Mouse (Mus musculus): ENCODE results near the gene Prpf39. TPM values are rescaled to one million over a fixed set of nuclear protein-coding genes. Genes with fewer than 3 reads are reported as not detected.

The Prpf39 gene
- polyA plus RNA-seq (2015; fragmentation: Nextera tagmentation; extraction: Ambion mirVana): 34.4 and 37.2 TPM in 2 replicates

DNA sequence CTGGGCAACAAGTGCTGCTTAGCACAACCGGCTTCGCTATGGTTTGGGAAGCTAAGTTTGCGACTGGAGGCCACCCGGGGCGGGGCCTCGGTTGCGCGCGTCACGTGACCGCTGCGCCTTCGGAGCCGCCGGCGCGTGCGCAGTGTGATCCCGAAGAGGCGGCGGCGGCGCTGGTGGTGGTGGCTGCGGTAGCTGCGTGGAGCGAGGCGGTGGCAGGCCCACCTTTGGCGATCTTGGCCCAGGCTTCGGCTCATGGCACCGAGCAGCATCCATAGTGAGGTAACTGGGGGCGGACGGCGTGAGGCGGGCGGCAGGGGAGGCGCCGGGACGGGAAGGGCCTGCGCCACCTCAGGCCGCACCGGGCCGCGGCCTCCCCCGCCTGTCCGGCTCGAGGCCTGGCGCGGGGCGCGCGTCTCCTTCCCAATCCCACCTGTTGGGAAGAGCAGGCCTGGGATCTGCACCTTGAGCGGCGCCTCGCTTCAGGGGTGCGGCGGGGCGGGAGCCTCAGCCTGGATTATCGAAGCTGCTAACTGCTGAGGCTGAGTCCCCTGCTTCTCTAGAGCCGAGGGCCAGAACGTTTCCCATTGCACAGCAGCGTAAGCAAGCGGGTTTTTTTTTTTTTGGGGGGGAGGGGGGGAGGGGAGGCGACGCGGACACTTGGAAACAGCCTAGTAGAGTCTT is at the start of gene Prpf39:
Gene Prpf39 (plus strand): TSS at position 144 of the 681 bp plus-strand sequence.
- Histone ChIP-seq H3K9me3 (replicated peaks; ENCODE audit: low read length) (no peaks in the 10 kb centered on the region), H3K4me3 (replicated peaks; ENCODE audit: low read depth, low read length) (peak within 1 kb of the TSS; percentile 78), H3K9ac (ENCODE audit: low read depth, low read length) (peak within 1 kb of the TSS; percentile 91), H3K4me1 (replicated peaks; ENCODE audit: insufficient read depth, low read length) (0 out of 2 replicates have a peak, but pooled peaks cover 8% of the 10 kb centered on the region), H3K36me3 (ENCODE audit: insufficient read depth, low read length) (no peaks in the 10 kb centered on the region), H3K4me2 (ENCODE audit: low read length) (peak within 1 kb of the TSS; percentile 73), H3K27me3 (ENCODE audit: insufficient read depth, low read length) (no peaks in the 10 kb centered on the region), H3K27ac (peak within 1 kb of the TSS; percentile 83)
- peak; percentile 94 for DNase-seq (ENCODE audit: low spot score)
- peak; percentile 93 for ATAC-seq (replicated peaks; ENCODE audit: low FRiP score, low read depth)
- WGBS: under 1% methylated on average over 65 of the region's 65 CpGs
- TF ChIP-seq CTCF (IDR thresholded peaks at IDR 0.05; ENCODE audit: low read depth): no peak

- no peak overlapping the region for H3K27ac ChIP-seq
- TF ChIP-seq CTCF (IDR thresholded peaks at IDR 0.05; ENCODE audit: low read depth): no peak
- H3K27me3 ChIP-seq (ENCODE audit: insufficient read depth, low read length): no peaks in the 10 kb centered on the region
- H3K9ac ChIP-seq (ENCODE audit: low read depth, low read length): no peak overlapping the region
- H3K4me1 ChIP-seq (replicated peaks; ENCODE audit: insufficient read depth, low read length): no peaks in the 10 kb centered on the region
- no peaks in the 10 kb centered on the region for H3K9me3 ChIP-seq (replicated peaks; ENCODE audit: low read length)
- H3K36me3 ChIP-seq (ENCODE audit: insufficient read depth, low read length): peaks cover 49% of the 10 kb centered on the region; the same call in 1 of the 2 replicates
- 89% methylated on average over 3 of the region's 3 CpGs for WGBS
- no peak overlapping the region for H3K4me3 ChIP-seq (replicated peaks; ENCODE audit: low read depth, low read length)
- no peak overlapping the region for H3K4me2 ChIP-seq (ENCODE audit: low read length)
- ATAC-seq (replicated peaks; ENCODE audit: low FRiP score, low read depth): no peak
- no peak for DNase-seq (ENCODE audit: low spot score)
Measured at GRCm38 (mm10) chr12:65007725-65008124, 28.4 kb upstream of the Prpf39 start.

- no peak for ATAC-seq (replicated peaks; ENCODE audit: low FRiP score, low read depth)
- DNase-seq (ENCODE audit: low spot score): no peak
- no peak for TF ChIP-seq CTCF (IDR thresholded peaks at IDR 0.05; ENCODE audit: low read depth)
- H3K27me3 ChIP-seq (ENCODE audit: insufficient read depth, low read length): no peaks in the 10 kb centered on the region
- no peak overlapping the region for H3K4me2 ChIP-seq (ENCODE audit: low read length)
- H3K9ac ChIP-seq (ENCODE audit: low read depth, low read length): no peak overlapping the region
- no peak overlapping the region for H3K27ac ChIP-seq
- no peaks in the 10 kb centered on the region for H3K4me1 ChIP-seq (replicated peaks; ENCODE audit: insufficient read depth, low read length)
- H3K36me3 ChIP-seq (ENCODE audit: insufficient read depth, low read length): no peaks in the 10 kb centered on the region
- no peaks in the 10 kb centered on the region for H3K9me3 ChIP-seq (replicated peaks; ENCODE audit: low read length)
- 95% methylated on average over 6 of the region's 6 CpGs for WGBS
- H3K4me3 ChIP-seq (replicated peaks; ENCODE audit: low read depth, low read length): no peak overlapping the region
Measured at GRCm38 (mm10) chr12:65022842-65023241, 13.3 kb upstream of the Prpf39 start.

DNA sequence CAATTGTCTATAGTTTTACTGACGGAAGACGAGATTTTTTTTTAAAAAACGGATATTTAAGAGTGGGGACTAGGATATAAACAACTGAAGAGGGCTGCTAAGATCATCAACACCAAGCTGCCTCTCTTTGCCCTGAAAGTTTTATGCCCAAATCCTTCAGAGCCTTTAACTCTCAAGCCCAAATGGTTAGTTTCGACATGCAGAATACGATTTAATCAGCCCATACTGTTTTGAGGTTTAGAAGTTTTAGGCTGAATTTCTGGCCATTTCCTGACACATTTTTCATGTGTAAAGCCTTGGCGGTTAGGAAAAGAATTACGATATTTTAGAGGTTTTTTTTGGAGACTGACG is 319 bp upstream of the Prpf39 start:
- Histone ChIP-seq H3K36me3 (ENCODE audit: insufficient read depth, low read length) (no peaks in the 10 kb centered on the region), H3K27me3 (ENCODE audit: insufficient read depth, low read length) (no peaks in the 10 kb centered on the region), H3K9me3 (replicated peaks; ENCODE audit: low read length) (no peaks in the 10 kb centered on the region), H3K4me1 (replicated peaks; ENCODE audit: insufficient read depth, low read length) (0 out of 2 replicates have a peak, but pooled peaks cover 8% of the 10 kb centered on the region), H3K27ac (no peak overlapping the region), H3K4me3 (replicated peaks; ENCODE audit: low read depth, low read length) (peak overlapping the region; percentile 78), H3K9ac (ENCODE audit: low read depth, low read length) (peak overlapping the region; percentile 91; the same call in 1 of the 2 replicates), H3K4me2 (ENCODE audit: low read length) (peak overlapping the region; percentile 73)
- TF ChIP-seq CTCF (IDR thresholded peaks at IDR 0.05; ENCODE audit: low read depth): no peak
- DNase-seq (ENCODE audit: low spot score) (no peak), ATAC-seq (replicated peaks; ENCODE audit: low FRiP score, low read depth) (no peak)
- WGBS: 49% methylated on average over 8 of the region's 8 CpGs

DNA sequence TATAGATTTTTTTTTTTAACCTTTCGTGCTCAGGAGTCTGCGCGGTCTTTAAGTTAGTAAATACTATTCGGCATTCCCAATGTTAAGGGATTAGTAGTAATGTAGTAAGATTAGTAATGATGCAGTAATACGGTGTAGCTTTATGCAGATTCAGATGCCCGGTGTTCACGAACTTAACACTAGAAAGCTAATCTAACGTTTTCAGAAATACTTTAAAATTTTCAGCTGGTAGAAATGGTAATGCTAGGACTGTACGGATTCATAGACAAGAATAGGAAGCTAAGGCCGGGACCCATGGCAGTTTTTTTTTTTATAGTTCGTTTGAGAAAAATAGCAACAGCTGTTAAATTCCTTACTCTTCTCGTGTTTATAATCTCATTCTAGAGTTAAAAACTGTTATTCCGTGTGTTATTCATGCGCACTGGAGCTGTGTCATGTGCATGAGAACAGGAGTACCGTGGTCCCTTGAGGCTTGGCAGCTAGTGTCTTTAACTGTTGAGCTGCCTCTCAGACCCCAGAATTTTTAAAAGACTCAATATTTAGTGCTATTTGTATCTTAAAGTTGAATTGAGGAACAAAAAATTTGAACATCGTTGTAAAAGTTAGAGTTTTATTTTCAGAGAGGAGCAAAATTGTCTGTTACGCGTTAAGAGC is 886 bp downstream of the Prpf39 start:
- TF ChIP-seq CTCF (IDR thresholded peaks at IDR 0.05; ENCODE audit: low read depth): no peak
- Histone ChIP-seq H3K4me3 (replicated peaks; ENCODE audit: low read depth, low read length) (peak overlapping the region; percentile 78), H3K36me3 (ENCODE audit: insufficient read depth, low read length) (0 out of 2 replicates have a peak, but pooled peaks cover under 1% of the 10 kb centered on the region), H3K9me3 (replicated peaks; ENCODE audit: low read length) (no peaks in the 10 kb centered on the region), H3K4me1 (replicated peaks; ENCODE audit: insufficient read depth, low read length) (0 out of 2 replicates have a peak, but pooled peaks cover 8% of the 10 kb centered on the region), H3K27ac (0 out of 2 replicates have a peak overlapping the region, but pooled peaks have one; percentile 83), H3K27me3 (ENCODE audit: insufficient read depth, low read length) (no peaks in the 10 kb centered on the region), H3K4me2 (ENCODE audit: low read length) (peak overlapping the region; percentile 73), H3K9ac (ENCODE audit: low read depth, low read length) (peak overlapping the region; percentile 91)
- DNase-seq (ENCODE audit: low spot score) (peak; percentile 33), ATAC-seq (replicated peaks; ENCODE audit: low FRiP score, low read depth) (no peak)
- WGBS: 13% methylated on average over 18 of the region's 18 CpGs

- 8% methylated on average over 4 of the region's 4 CpGs for WGBS
- DNase-seq (ENCODE audit: low spot score): peak; percentile 8
Measured at GRCm38 (mm10) chr12:65037546-65037937, 1.4 kb downstream of the Prpf39 start.

More at GRCm38 (mm10) chr12:65037546-65037937, 1.4 kb downstream of the Prpf39 start:
- H3K27me3 ChIP-seq (ENCODE audit: insufficient read depth, low read length): no peaks in the 10 kb centered on the region
- 0 out of 2 replicates have a peak, but pooled peaks cover 6% of the 10 kb centered on the region for H3K36me3 ChIP-seq (ENCODE audit: insufficient read depth, low read length)
- no peak for TF ChIP-seq CTCF (IDR thresholded peaks at IDR 0.05; ENCODE audit: low read depth)
- peak overlapping the region; percentile 78 for H3K4me3 ChIP-seq (replicated peaks; ENCODE audit: low read depth, low read length)
- no peaks in the 10 kb centered on the region for H3K9me3 ChIP-seq (replicated peaks; ENCODE audit: low read length)
- H3K4me2 ChIP-seq (ENCODE audit: low read length): peak overlapping the region; percentile 73
- H3K27ac ChIP-seq: no peak overlapping the region
- no peak for ATAC-seq (replicated peaks; ENCODE audit: low FRiP score, low read depth)
- no peak overlapping the region for H3K9ac ChIP-seq (ENCODE audit: low read depth, low read length)
- H3K4me1 ChIP-seq (replicated peaks; ENCODE audit: insufficient read depth, low read length): 0 out of 2 replicates have a peak, but pooled peaks cover 8% of the 10 kb centered on the region

Measured in kidney, postnatal 0 days (tissue).